Mouse (Mus musculus) G1E (cell line): Measurements from ENCODE around the gene Chn2. TPM values are rescaled to one million over a fixed set of nuclear protein-coding genes. Genes with fewer than 3 reads are reported as not detected.

Experiments used
- ATAC-seq: 2 replicates; pipeline ENCODE4 v1.8.0; 2016; ENCODE audit warnings: mild to moderate bottlenecking; ENCODE audit not compliant: insufficient number of reproducible peaks, poor library complexity, low FRiP score, severe bottlenecking; ENCODE audit errors: extremely low read depth
- DNase-seq: peaks from one replicate; pipeline ENCODE4 v3.0.0; 2012; ENCODE audit warnings: low spot score
- H3K27me3 ChIP-seq: 2 replicates; pipeline ENCODE4 v1.6.1; 2012; ENCODE audit warnings: mild to moderate bottlenecking, low read length, inconsistent platforms; ENCODE audit not compliant: insufficient read depth
- H3K36me3 ChIP-seq: replicated peaks from 2 replicates; pipeline ENCODE3; 2012; ENCODE audit warnings: mild to moderate bottlenecking, inconsistent platforms
- H3K4me1 ChIP-seq: 2 replicates; pipeline ENCODE4 v1.6.1; 2012; ENCODE audit warnings: low read depth, low read length, inconsistent platforms, mixed read lengths; ENCODE audit not compliant: insufficient read depth
- H3K4me3 ChIP-seq: 2 replicates; pipeline ENCODE4 v1.5.1; 2012; ENCODE audit warnings: low read depth, mild to moderate bottlenecking, inconsistent platforms, low read length, moderate library complexity, mixed read lengths
- H3K9me3 ChIP-seq: replicated peaks from 2 replicates; pipeline ENCODE4 v1.6.1; 2012; ENCODE audit warnings: inconsistent platforms
- CTCF ChIP-seq: IDR thresholded peaks from 2 replicates; pipeline ENCODE4 v1.5.1; 2012; ENCODE audit warnings: low read depth, low read length, inconsistent platforms, mixed read lengths
- GATA1 ChIP-seq: IDR thresholded peaks from 2 replicates; pipeline ENCODE4 v1.6.1; 2012; ENCODE audit warnings: borderline replicate concordance, low read length, inconsistent platforms, mixed read lengths
- GATA2 ChIP-seq: IDR thresholded peaks from 2 replicates; pipeline ENCODE4 v1.6.1; 2012; ENCODE audit warnings: low read depth, low read length, inconsistent platforms, borderline replicate concordance
- POLR2AphosphoS5 ChIP-seq: IDR thresholded peaks from 2 replicates; pipeline ENCODE4 v1.6.1; 2012; ENCODE audit warnings: low read depth, low read length, inconsistent platforms; ENCODE audit not compliant: insufficient replicate concordance
- TAL1 ChIP-seq: conservative IDR thresholded peaks from 2 replicates; pipeline ENCODE4 v1.6.1; 2012; ENCODE audit warnings: low read depth, low read length, inconsistent platforms, mixed read lengths
- polyA plus RNA-seq: library from polyadenylated mRNA; stranded (reverse); fragments of >175 nt; gene quantifications from 2 replicates; pipeline ENCODE4 v1.2.3, GENCODE M21; 2012
- total RNA-seq, 2 experiments: library from RNA; stranded (forward) in 1 of 2; stranded (reverse) in 1 of 2; fragments of 200-1000 nt in 1 of 2; fragments of >200 nt in 1 of 2; fragmentation: Nextera tagmentation in 1 of 2; gene quantifications; 2 replicates each; pipeline ENCODE4 v1.2.3; 2014 to 2017

The Chn2 gene
- total and polyA plus RNA-seq, 3 experiments = 0.22 TPM; not detected in 2

- no peak for ATAC-seq
Observed at GRCm38 (mm10) chr6:54289774-54290500, 250.6 kb downstream of the Chn2 start.

GRCm38 (mm10) chr6:54297231-54297630, 257.9 kb downstream of the Chn2 start:
- Histone ChIP-seq H3K4me3 (no peak overlapping the region), H3K36me3 (no peaks in the 10 kb centered on the region), H3K27me3 (no peaks in the 10 kb centered on the region), H3K9me3 (peaks cover 41% of the 10 kb centered on the region), H3K4me1 (no peaks in the 10 kb centered on the region)
- no peak for ATAC-seq
- DNase-seq = no peak
- TF ChIP-seq GATA1 (no peak), TAL1 (no peak), POLR2AphosphoS5 (no peak)

More at GRCm38 (mm10) chr6:54289774-54290500, 250.6 kb downstream of the Chn2 start:
- Histone ChIP-seq H3K4me1 (no peaks in the 10 kb centered on the region), H3K9me3 (peaks cover 43% of the 10 kb centered on the region), H3K4me3 (no peak overlapping the region), H3K27me3 (no peaks in the 10 kb centered on the region), H3K36me3 (no peaks in the 10 kb centered on the region)
- DNase-seq = no peak
- TF ChIP-seq POLR2AphosphoS5 (no peak), GATA2 (no peak), GATA1 (no peak), TAL1 (no peak), CTCF (no peak)

GRCm38 (mm10) chr6:54299417-54299816, 260.1 kb downstream of the Chn2 start:
- no peak for TF ChIP-seq POLR2AphosphoS5
- no peak for TF ChIP-seq GATA1
- no peak for TF ChIP-seq CTCF
- no peak for TF ChIP-seq GATA2
- no peak for TF ChIP-seq TAL1
- Histone ChIP-seq H3K9me3 (peaks cover 42% of the 10 kb centered on the region), H3K36me3 (no peaks in the 10 kb centered on the region), H3K4me3 (no peak overlapping the region), H3K4me1 (no peaks in the 10 kb centered on the region), H3K27me3 (no peaks in the 10 kb centered on the region)
- DNase-seq (no peak), ATAC-seq (no peak)

- Histone ChIP-seq H3K36me3 (no peaks in the 10 kb centered on the region), H3K9me3 (peaks cover 44% of the 10 kb centered on the region), H3K4me3 (no peak overlapping the region), H3K4me1 (no peaks in the 10 kb centered on the region), H3K27me3 (no peaks in the 10 kb centered on the region)
- no peak for ATAC-seq
- no peak for DNase-seq
- no peak for TF ChIP-seq CTCF
- no peak for TF ChIP-seq GATA1
- no peak for TF ChIP-seq POLR2AphosphoS5
- TF ChIP-seq TAL1 = no peak
- TF ChIP-seq GATA2 = no peak
Observed at GRCm38 (mm10) chr6:54305777-54306176, 266.4 kb downstream of the Chn2 start.

GRCm38 (mm10) chr6:54313071-54313470, 273.7 kb downstream of the Chn2 start:
- Histone ChIP-seq H3K27me3 (no peaks in the 10 kb centered on the region), H3K4me1 (no peaks in the 10 kb centered on the region), H3K36me3 (no peaks in the 10 kb centered on the region), H3K9me3 (peaks cover 35% of the 10 kb centered on the region), H3K4me3 (no peak overlapping the region)
- DNase-seq (no peak), ATAC-seq (no peak)
- TF ChIP-seq CTCF = no peak
- no peak for TF ChIP-seq GATA2

DNA sequence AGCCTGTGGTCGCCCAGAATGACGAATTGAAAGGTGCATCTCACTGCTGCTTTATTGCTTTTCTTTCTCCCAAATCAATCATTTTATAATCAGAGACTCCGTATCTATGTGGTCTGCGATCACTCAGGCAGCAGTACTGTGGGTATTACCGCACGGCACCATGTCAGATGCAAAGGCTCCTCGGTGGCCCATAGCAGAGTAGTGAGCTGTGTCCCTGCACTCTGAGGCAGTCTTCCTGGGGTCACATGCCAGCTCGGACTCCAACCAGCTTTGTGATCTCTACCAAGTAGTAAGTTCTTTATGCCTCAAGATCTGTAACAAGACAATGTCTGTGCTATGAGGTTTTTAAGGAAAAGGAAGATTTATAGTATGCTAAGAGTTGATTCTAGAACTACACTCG, 279.3 kb downstream of the Chn2 start:
- peaks cover 31% of the 10 kb centered on the region for H3K9me3 ChIP-seq
- TF ChIP-seq GATA2 (no peak), POLR2AphosphoS5 (no peak), GATA1 (no peak), CTCF (no peak), TAL1 (no peak)
- ATAC-seq = no peak
- no peaks in the 10 kb centered on the region for H3K36me3 ChIP-seq
- H3K4me3 ChIP-seq = no peak overlapping the region
- DNase-seq = no peak
- H3K27me3 ChIP-seq = no peaks in the 10 kb centered on the region
- no peaks in the 10 kb centered on the region for H3K4me1 ChIP-seq

- Histone ChIP-seq H3K36me3 (no peaks in the 10 kb centered on the region), H3K9me3 (peaks cover 31% of the 10 kb centered on the region), H3K4me3 (no peak overlapping the region), H3K4me1 (no peaks in the 10 kb centered on the region), H3K27me3 (no peaks in the 10 kb centered on the region)
- no peak for TF ChIP-seq TAL1
- TF ChIP-seq GATA2 = no peak
- no peak for TF ChIP-seq CTCF
- TF ChIP-seq POLR2AphosphoS5 = no peak
- no peak for TF ChIP-seq GATA1
- DNase-seq = no peak
- ATAC-seq = no peak
Observed at GRCm38 (mm10) chr6:54319198-54319597, 279.8 kb downstream of the Chn2 start.
